In the genomic region with DNA sequence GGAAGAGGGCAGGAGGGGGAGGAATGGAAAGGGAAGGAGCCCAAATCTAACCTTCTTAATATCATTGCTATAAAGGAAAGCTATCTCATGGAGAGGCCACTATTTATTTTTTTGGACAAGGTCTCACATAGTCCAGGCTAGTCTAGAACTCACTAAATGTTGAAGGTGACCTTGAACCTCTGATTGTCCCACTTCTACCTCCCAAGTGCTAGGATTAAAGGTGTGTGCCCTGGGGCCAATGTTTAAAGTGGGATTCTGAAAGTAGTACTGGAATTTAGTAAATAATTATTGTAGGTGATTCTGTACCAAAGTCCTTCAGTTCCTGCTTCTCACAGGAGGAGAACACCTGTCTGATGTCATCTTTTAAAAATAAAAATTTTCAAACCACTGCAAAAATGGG, we compare ENCODE assay signal across 17 mouse cellular contexts.
"Had no signal": no experiment of that assay in that cellular context is flagged by ENCODE, and none has a peak within 500 bp of the region (broad histone marks: within the 10 kb centered on the region; RNA-seq: fewer than 3 reads in every experiment).

No protein-coding gene starts in this region.

- H3K9me3 ChIP-seq: hindbrain, embryonic 15.5 days; limb, embryonic 12.5 days; limb, embryonic 15.5 days; lung, embryonic 15.5 days had no signal

- H3K4me1 ChIP-seq: hindbrain, embryonic 15.5 days; limb, embryonic 12.5 days; limb, embryonic 15.5 days; lung, embryonic 15.5 days had no signal

- DNase-seq: left cerebral cortex, postnatal 4 days; liver, postnatal 0 days; lung, postnatal 10 days; lung, postnatal 4 days; right cerebral cortex, postnatal 14 days; right cerebral cortex, postnatal 4 days; thymus, adult 2 months; thymus, postnatal 14 days; thymus, postnatal 4 days had no signal

- ATAC-seq: liver, postnatal 0 days had no signal

- H3K4me3 ChIP-seq: hindbrain, embryonic 15.5 days; limb, embryonic 12.5 days; limb, embryonic 15.5 days; lung, embryonic 15.5 days had no signal

- H3K9ac ChIP-seq: hindbrain, embryonic 15.5 days; limb, embryonic 12.5 days; limb, embryonic 15.5 days; liver, embryonic 14.5 days; liver, postnatal 0 days; lung, embryonic 15.5 days had no signal

- H3K36me3 ChIP-seq: hindbrain, embryonic 15.5 days; limb, embryonic 12.5 days; limb, embryonic 15.5 days; lung, embryonic 15.5 days had no signal

- H3K4me2 ChIP-seq: hindbrain, embryonic 15.5 days; limb, embryonic 12.5 days; limb, embryonic 15.5 days; liver, embryonic 11.5 days; lung, embryonic 15.5 days; midbrain, embryonic 11.5 days had no signal

- H3K27ac ChIP-seq: hindbrain, embryonic 15.5 days; limb, embryonic 12.5 days; limb, embryonic 15.5 days; liver, embryonic 14.5 days; lung, embryonic 15.5 days; stomach, postnatal 0 days had no signal

- H3K27me3 ChIP-seq: hindbrain, embryonic 15.5 days; limb, embryonic 12.5 days; limb, embryonic 15.5 days; lung, embryonic 15.5 days had no signal
